Mouse (Mus musculus) frontal cortex, postnatal 14 days (tissue): ENCODE results near the gene Gm1140.
"Not testable (repeated sequence)": the region's sequence is repeated elsewhere in the genome, so short reads cannot be mapped to it uniquely, and the experiment has no call there.

ENCODE experiments used
- DNase-seq, 2 experiments: peaks; one replicate each; pipeline ENCODE4 v3.0.0; 2022; ENCODE audit warnings: low spot score in 2 of 2

Gm1140 gene

DNA sequence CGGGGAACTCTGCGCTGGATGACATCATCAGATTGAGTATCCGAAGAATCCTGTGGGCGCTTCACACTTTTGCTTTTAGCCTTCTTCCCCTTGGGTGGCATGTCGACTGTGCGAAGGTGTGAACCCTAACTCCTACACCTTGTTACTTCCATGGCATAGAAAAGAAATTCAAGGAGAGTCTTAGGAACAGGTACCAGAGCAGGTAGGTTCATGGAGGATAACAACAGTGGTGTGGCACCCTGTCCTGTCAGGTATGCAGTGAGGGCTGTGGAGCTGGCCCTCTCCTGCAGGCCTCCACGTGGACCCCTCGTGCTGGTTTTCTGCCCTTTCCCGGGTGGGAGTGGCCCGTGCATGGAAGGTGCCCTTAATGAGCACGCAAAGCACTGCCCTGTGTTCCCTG, at the start of gene Gm1140:
TSS of gene Gm1140 (minus strand) at position 101 of the 400 bp plus-strand sequence.
- not testable (repeated sequence) for DNase-seq

DNA sequence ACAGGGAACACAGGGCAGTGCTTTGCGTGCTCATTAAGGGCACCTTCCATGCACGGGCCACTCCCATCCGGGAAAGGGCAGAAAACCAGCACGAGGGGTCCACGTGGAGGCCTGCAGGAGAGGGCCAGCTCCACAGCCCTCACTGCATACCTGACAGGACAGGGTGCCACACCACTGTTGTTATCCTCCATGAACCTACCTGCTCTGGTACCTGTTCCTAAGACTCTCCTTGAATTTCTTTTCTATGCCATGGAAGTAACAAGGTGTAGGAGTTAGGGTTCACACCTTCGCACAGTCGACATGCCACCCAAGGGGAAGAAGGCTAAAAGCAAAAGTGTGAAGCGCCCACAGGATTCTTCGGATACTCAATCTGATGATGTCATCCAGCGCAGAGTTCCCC, 2.0 kb upstream of the Gm1140 start, which contains the start of gene Gm14692:
TSS of gene Gm14692 (plus strand) at position 301 of the 400 bp plus-strand sequence.
- not testable (repeated sequence) for DNase-seq
